Mouse (Mus musculus): Measurements from ENCODE around the gene Snap25.

Gene Snap25

GRCm38 (mm10) chr2:136712441-136713015 lies 725 bp upstream of the Snap25 start:
- no peak for DNase-seq (ENCODE audit: low spot score in 2 of 2)

GRCm38 (mm10) chr2:136714008-136714411 lies 757 bp downstream of the Snap25 start:
- DNase-seq (ENCODE audit: low spot score in 2 of 2), result peak; percentile 21 to 51

- no peak for DNase-seq (ENCODE audit: low spot score in 2 of 2)
These were observed 2.3 kb downstream of the Snap25 start for GRCm38 (mm10) chr2:136715531-136715930.

GRCm38 (mm10) chr2:136716400-136716799 lies 3.1 kb downstream of the Snap25 start:
- DNase-seq (ENCODE audit: low spot score in 2 of 2), result no peak

- peak in 1 of 2 experiments; percentile 11 for DNase-seq (ENCODE audit: low spot score in 2 of 2)
These were observed 7.0 kb downstream of the Snap25 start for GRCm38 (mm10) chr2:136720235-136720634.

GRCm38 (mm10) chr2:136738260-136738659 lies 25.0 kb downstream of the Snap25 start:
- DNase-seq (ENCODE audit: low spot score in 2 of 2), result no peak

GRCm38 (mm10) chr2:136742230-136742629 lies 29.0 kb downstream of the Snap25 start:
- DNase-seq (ENCODE audit: low spot score in 2 of 2), result no peak

- DNase-seq (ENCODE audit: low spot score in 2 of 2), result no peak
These were observed 31.6 kb downstream of the Snap25 start for GRCm38 (mm10) chr2:136744683-136745326.

- DNase-seq (ENCODE audit: low spot score in 2 of 2), result no peak
These were observed 32.2 kb downstream of the Snap25 start for GRCm38 (mm10) chr2:136745327-136745994.

- DNase-seq (ENCODE audit: low spot score in 2 of 2), result no peak
These were observed 40.4 kb downstream of the Snap25 start for GRCm38 (mm10) chr2:136753682-136754081.

- no peak for DNase-seq (ENCODE audit: low spot score in 2 of 2)
These were observed 45.7 kb downstream of the Snap25 start for GRCm38 (mm10) chr2:136758809-136759551.

GRCm38 (mm10) chr2:136778156-136778555 lies 64.9 kb downstream of the Snap25 start:
- peak; percentile 21 to 24 for DNase-seq (ENCODE audit: low spot score in 2 of 2)

- peak in 1 of 2 experiments; percentile 8 for DNase-seq (ENCODE audit: low spot score in 2 of 2)
These were observed 65.4 kb downstream of the Snap25 start for GRCm38 (mm10) chr2:136778674-136779073.

- DNase-seq (ENCODE audit: low spot score in 2 of 2), result no peak
These were observed 67.0 kb downstream of the Snap25 start for GRCm38 (mm10) chr2:136780268-136780667.

GRCm38 (mm10) chr2:136784310-136784709 lies 71.1 kb downstream of the Snap25 start:
- no peak for DNase-seq (ENCODE audit: low spot score in 2 of 2)

- no peak for DNase-seq (ENCODE audit: low spot score in 2 of 2)
These were observed 75.1 kb downstream of the Snap25 start for GRCm38 (mm10) chr2:136788379-136788778.

GRCm38 (mm10) chr2:136796518-136796917 lies 83.3 kb downstream of the Snap25 start:
- DNase-seq (ENCODE audit: low spot score in 2 of 2), result no peak

GRCm38 (mm10) chr2:136798887-136799430 lies 85.7 kb downstream of the Snap25 start:
- no peak for DNase-seq (ENCODE audit: low spot score in 2 of 2)

- no peak for DNase-seq (ENCODE audit: low spot score in 2 of 2)
These were observed 87.8 kb downstream of the Snap25 start for GRCm38 (mm10) chr2:136801102-136801501.

GRCm38 (mm10) chr2:136802076-136802475 lies 88.8 kb downstream of the Snap25 start:
- no peak for DNase-seq (ENCODE audit: low spot score in 2 of 2)

- DNase-seq (ENCODE audit: low spot score in 2 of 2), result no peak
These were observed 89.9 kb downstream of the Snap25 start for GRCm38 (mm10) chr2:136803142-136803541.

Measured in heart, adult 9 months (tissue).